Mouse (Mus musculus): ENCODE data around the gene Pi4ka. TPM values are rescaled to one million over a fixed set of nuclear protein-coding genes. Genes with fewer than 3 reads are reported as not detected.

Gene Pi4ka
- 29.7 and 30.4 TPM in 2 replicates for polyA plus RNA-seq (2014; fragmentation: Nextera tagmentation; extraction: Ambion mirVana)

DNA sequence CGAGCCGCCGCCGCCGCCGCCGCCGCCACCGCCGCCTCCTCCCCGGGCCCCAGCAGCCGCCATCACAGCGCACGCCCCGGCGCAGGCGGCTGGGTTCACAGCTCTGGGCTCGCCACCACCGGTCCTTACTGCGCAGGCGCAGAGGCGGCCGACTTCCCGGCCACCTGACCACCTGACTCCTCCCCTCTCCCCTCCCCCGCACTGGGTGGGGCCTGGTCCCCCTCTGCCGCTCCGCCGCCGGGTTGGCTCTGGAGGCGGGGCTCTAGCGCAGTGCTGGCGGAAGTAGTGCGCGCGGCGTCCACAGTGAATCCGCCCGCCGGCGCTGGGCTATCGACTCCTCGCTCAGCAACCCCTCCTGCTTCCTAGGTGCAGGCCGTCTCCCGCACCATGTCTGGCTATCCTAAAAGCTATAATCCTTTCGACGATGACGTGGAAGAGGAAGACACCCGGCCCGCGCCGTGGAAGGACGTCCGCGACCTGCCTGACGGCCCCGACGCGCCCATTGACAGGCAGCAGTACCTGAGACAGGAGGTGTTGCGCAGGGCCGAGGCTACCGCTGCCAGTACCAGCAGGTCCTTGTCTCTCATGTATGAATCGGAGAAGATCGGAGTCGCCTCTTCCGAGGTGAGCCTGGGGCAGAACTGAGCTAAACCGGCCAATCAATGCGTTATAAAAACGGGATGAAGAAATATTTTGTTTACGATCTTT is at the start of gene Pi4ka, which contains the start of gene Snap29:
Gene Pi4ka, minus strand, starts transcription at position 579 of the 708 bp plus-strand sequence.
Gene Snap29, plus strand, starts transcription at position 251 of the 708 bp plus-strand sequence.
- H3K36me3 ChIP-seq (ENCODE audit: control insufficient read depth, insufficient read depth, low read length): no peaks in the 10 kb centered on the region; the same call in 1 of the 2 replicates
- peak within 1 kb of the TSS; percentile 86 for H3K4me2 ChIP-seq
- H3K4me1 ChIP-seq (replicated peaks; ENCODE audit: control insufficient read depth, insufficient read depth, low read length): peaks cover 22% of the 10 kb centered on the region
- H3K9ac ChIP-seq (ENCODE audit: low read depth, low read length): peak within 1 kb of the TSS; percentile 75
- peak within 1 kb of the TSS; percentile 59 for H3K27ac ChIP-seq (ENCODE audit: low read depth, low read length)
- ATAC-seq (replicated peaks; ENCODE audit: low FRiP score): peak; percentile 97
- H3K4me3 ChIP-seq (ENCODE audit: low read depth, low read length): peak within 1 kb of the TSS; percentile 81
- no peaks in the 10 kb centered on the region for H3K27me3 ChIP-seq (replicated peaks; ENCODE audit: control insufficient read depth, insufficient read depth, low read length)
- peak; percentile 100 for DNase-seq (ENCODE audit: low spot score)
- WGBS: 1% methylated on average over 56 of the region's 69 CpGs
- no peaks in the 10 kb centered on the region for H3K9me3 ChIP-seq (ENCODE audit: control insufficient read depth, low read length)

DNA sequence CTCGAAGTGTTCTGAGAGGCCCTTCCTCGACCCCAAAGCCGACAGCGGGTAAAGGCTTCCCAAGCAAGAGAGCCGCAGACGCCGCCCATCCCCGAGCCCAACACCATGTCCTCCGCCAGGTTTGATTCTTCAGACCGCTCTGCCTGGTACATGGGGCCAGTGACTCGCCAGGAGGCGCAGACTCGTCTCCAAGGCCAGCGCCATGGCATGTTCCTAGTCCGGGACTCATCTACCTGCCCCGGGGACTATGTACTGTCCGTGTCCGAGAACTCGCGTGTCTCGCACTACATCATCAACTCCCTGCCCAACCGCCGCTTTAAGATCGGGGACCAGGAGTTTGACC is 46.2 kb upstream of the Pi4ka start:
- DNase-seq (ENCODE audit: low spot score): no peak
- H3K27me3 ChIP-seq (replicated peaks; ENCODE audit: control insufficient read depth, insufficient read depth, low read length): no peaks in the 10 kb centered on the region
- H3K9ac ChIP-seq (ENCODE audit: low read depth, low read length): peak overlapping the region; percentile 93
- peaks cover 17% of the 10 kb centered on the region; the same call in 1 of the 2 replicates for H3K36me3 ChIP-seq (ENCODE audit: control insufficient read depth, insufficient read depth, low read length)
- peak overlapping the region; percentile 89 for H3K4me2 ChIP-seq
- H3K9me3 ChIP-seq (ENCODE audit: control insufficient read depth, low read length): no peaks in the 10 kb centered on the region
- peaks cover 16% of the 10 kb centered on the region for H3K4me1 ChIP-seq (replicated peaks; ENCODE audit: control insufficient read depth, insufficient read depth, low read length)
- peak overlapping the region; percentile 81 for H3K27ac ChIP-seq (ENCODE audit: low read depth, low read length)
- H3K4me3 ChIP-seq (ENCODE audit: low read depth, low read length): peak overlapping the region; percentile 90
- under 1% methylated on average over 24 of the region's 24 CpGs for WGBS
- peak; percentile 48; the same call in 1 of the 2 replicates for ATAC-seq (replicated peaks; ENCODE audit: low FRiP score)

DNA sequence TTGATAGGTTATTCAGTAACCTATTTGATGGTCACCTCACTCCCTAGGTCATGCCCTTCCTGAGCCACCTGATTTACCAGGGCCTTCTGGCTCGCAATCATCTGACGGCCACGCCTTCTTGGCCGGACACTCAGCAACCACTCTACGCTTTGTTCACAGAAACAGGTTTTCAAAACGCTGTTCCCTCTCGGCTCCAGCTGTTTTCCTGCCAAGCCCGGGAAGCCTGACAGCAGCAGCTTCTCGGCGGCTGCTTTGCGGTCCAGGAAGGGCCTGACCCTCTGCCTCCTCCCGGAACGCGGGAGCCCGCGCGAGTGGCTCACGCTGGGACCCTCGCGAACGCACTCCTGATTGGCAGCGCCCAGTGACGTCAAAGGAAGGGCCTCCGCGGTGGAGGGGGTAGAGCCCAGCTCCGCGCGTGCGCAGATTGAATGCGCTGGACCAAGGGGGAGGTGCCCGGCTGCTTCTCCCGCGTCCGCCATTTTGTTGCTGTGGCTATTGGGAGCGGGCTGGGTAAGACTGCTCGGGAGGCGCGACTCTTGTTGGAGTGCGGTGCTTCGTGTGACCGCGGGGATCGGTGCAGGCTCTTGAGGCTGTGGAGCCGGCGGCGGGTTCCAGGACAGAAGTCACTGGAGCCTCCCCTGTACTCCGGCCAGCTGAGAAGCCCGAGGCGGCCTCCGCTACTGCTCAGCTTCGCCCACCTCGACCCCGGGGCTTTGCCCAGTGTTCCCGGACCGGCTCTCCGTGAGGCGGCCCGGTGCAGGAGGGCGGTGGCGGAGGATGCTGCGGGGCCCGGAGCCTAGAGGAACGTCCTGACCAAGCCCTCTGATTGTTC is 45.6 kb upstream of the Pi4ka start, which contains the start of gene Crkl:
Gene Crkl, plus strand, starts transcription at position 447 of the 832 bp plus-strand sequence.
- ATAC-seq (replicated peaks; ENCODE audit: low FRiP score): peak; percentile 95
- peaks cover 13% of the 10 kb centered on the region; the same call in 1 of the 2 replicates for H3K36me3 ChIP-seq (ENCODE audit: control insufficient read depth, insufficient read depth, low read length)
- no peaks in the 10 kb centered on the region for H3K27me3 ChIP-seq (replicated peaks; ENCODE audit: control insufficient read depth, insufficient read depth, low read length)
- peaks cover 16% of the 10 kb centered on the region for H3K4me1 ChIP-seq (replicated peaks; ENCODE audit: control insufficient read depth, insufficient read depth, low read length)
- H3K27ac ChIP-seq (ENCODE audit: low read depth, low read length): peak within 1 kb of the TSS; percentile 81
- H3K4me2 ChIP-seq: peak within 1 kb of the TSS; percentile 89
- H3K9me3 ChIP-seq (ENCODE audit: control insufficient read depth, low read length): no peaks in the 10 kb centered on the region
- peak within 1 kb of the TSS; percentile 90 for H3K4me3 ChIP-seq (ENCODE audit: low read depth, low read length)
- peak within 1 kb of the TSS; percentile 93 for H3K9ac ChIP-seq (ENCODE audit: low read depth, low read length)
- under 1% methylated on average over 63 of the region's 63 CpGs for WGBS
- DNase-seq (ENCODE audit: low spot score): peak; percentile 99

DNA sequence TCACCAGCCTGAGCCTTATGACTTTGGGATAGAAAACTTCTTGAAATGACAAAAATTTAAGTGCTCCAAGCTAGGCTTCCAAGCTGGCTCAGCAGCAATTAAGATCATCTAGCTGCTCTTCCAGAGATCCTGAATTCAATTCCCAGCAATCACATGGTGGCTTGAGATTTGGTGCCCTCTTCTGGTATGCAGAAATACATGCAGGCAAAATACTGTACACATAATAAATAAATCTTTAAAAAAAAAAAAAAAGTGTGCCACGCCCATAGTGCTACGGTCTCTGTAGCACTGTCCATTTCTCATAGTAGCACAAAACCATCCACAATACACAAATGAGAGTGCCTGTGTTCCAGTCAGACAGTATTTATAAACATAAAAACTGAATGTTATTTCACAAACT is 26.5 kb upstream of the Pi4ka start:
- Histone ChIP-seq H3K9me3 (ENCODE audit: control insufficient read depth, low read length) (no peaks in the 10 kb centered on the region), H3K4me2 (no peak overlapping the region), H3K27ac (ENCODE audit: low read depth, low read length) (no peak overlapping the region), H3K4me1 (replicated peaks; ENCODE audit: control insufficient read depth, insufficient read depth, low read length) (no peaks in the 10 kb centered on the region), H3K36me3 (ENCODE audit: control insufficient read depth, insufficient read depth, low read length) (0 out of 2 replicates have a peak, but pooled peaks cover 2% of the 10 kb centered on the region), H3K4me3 (ENCODE audit: low read depth, low read length) (no peak overlapping the region), H3K9ac (ENCODE audit: low read depth, low read length) (no peak overlapping the region), H3K27me3 (replicated peaks; ENCODE audit: control insufficient read depth, insufficient read depth, low read length) (no peaks in the 10 kb centered on the region)
- DNase-seq (ENCODE audit: low spot score): no peak
- WGBS: 57% methylated on average over 2 of the region's 2 CpGs
- no peak for ATAC-seq (replicated peaks; ENCODE audit: low FRiP score)

DNA sequence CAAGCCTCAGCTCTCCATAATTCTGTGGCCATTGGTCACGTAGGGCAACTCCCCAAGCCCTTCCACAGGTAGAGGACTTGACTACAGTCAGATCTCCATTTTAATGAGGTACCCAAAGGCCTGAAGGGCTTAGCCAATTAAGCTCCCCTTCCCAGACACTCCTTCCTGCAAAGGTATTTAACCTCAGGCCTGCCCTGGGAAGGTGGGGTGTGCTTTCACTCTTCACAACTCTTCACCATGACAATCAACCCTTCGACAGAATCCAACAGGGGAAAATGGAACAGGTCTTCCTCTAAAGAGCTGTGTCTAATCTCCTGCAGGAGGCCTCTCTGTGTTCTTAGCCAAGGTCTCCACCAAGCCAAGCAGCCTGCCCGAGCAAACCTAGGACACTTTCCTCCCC is 16.9 kb upstream of the Pi4ka start:
- peaks cover 9% of the 10 kb centered on the region for H3K36me3 ChIP-seq (ENCODE audit: control insufficient read depth, insufficient read depth, low read length)
- H3K4me1 ChIP-seq (replicated peaks; ENCODE audit: control insufficient read depth, insufficient read depth, low read length): no peaks in the 10 kb centered on the region
- no peaks in the 10 kb centered on the region for H3K9me3 ChIP-seq (ENCODE audit: control insufficient read depth, low read length)
- ATAC-seq (replicated peaks; ENCODE audit: low FRiP score): no peak
- H3K27me3 ChIP-seq (replicated peaks; ENCODE audit: control insufficient read depth, insufficient read depth, low read length): no peaks in the 10 kb centered on the region
- no peak overlapping the region for H3K9ac ChIP-seq (ENCODE audit: low read depth, low read length)
- no peak overlapping the region for H3K4me3 ChIP-seq (ENCODE audit: low read depth, low read length)
- DNase-seq (ENCODE audit: low spot score): no peak
- H3K27ac ChIP-seq (ENCODE audit: low read depth, low read length): no peak overlapping the region
- H3K4me2 ChIP-seq: no peak overlapping the region
- WGBS: 89% methylated on average over 3 of the region's 3 CpGs

DNA sequence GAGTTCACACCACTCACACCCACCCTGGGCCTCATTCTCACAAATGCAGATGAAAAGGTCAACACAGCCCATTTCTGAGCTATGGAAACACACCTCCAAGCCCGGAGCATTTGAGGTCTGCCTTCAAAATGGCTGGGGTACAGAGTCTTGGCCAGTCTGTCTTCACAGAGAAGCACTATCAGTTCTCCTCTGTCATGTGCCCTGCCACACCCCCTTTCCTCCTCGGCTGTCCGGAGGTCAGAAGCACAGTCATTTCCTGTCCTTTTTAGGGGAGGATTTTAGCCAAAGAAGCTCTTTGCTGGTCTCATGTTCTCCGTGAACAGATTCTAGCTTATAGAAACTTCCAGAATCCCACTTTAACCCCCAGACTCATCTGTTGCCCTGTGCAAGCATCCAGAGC is 4.1 kb upstream of the Pi4ka start:
- ATAC-seq (replicated peaks; ENCODE audit: low FRiP score) (no peak), DNase-seq (ENCODE audit: low spot score) (no peak)
- H3K27ac ChIP-seq (ENCODE audit: low read depth, low read length): no peak overlapping the region
- peaks cover 14% of the 10 kb centered on the region for H3K4me1 ChIP-seq (replicated peaks; ENCODE audit: control insufficient read depth, insufficient read depth, low read length)
- no peaks in the 10 kb centered on the region for H3K36me3 ChIP-seq (ENCODE audit: control insufficient read depth, insufficient read depth, low read length)
- WGBS: 23% methylated on average over 4 of the region's 4 CpGs
- H3K4me2 ChIP-seq: peak overlapping the region; percentile 41
- H3K4me3 ChIP-seq (ENCODE audit: low read depth, low read length): no peak overlapping the region
- no peaks in the 10 kb centered on the region for H3K9me3 ChIP-seq (ENCODE audit: control insufficient read depth, low read length)
- H3K9ac ChIP-seq (ENCODE audit: low read depth, low read length): no peak overlapping the region
- no peaks in the 10 kb centered on the region for H3K27me3 ChIP-seq (replicated peaks; ENCODE audit: control insufficient read depth, insufficient read depth, low read length)

DNA sequence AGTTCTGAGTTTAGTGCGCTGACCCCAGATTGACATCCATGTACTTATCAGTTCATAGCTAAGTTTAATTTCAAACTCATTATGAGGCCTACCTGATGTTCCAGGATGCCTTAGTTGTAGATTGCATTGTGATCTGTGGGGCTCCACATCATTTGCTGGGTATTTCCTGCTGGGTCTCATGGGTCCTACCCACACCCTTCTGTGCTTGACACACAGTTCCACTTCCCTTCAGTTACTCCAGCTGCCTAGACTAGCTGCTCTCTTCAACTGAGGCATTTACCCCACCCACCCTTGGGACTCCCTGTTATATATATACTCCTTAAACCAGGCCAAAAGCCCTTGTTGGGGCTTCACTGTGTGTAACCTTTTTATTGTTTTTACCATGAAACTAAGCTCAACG is 2.9 kb upstream of the Pi4ka start:
- DNase-seq (ENCODE audit: low spot score) (no peak), ATAC-seq (replicated peaks; ENCODE audit: low FRiP score) (no peak)
- Histone ChIP-seq H3K36me3 (ENCODE audit: control insufficient read depth, insufficient read depth, low read length) (no peaks in the 10 kb centered on the region), H3K4me3 (ENCODE audit: low read depth, low read length) (no peak overlapping the region), H3K4me1 (replicated peaks; ENCODE audit: control insufficient read depth, insufficient read depth, low read length) (peaks cover 22% of the 10 kb centered on the region), H3K4me2 (no peak overlapping the region), H3K27ac (ENCODE audit: low read depth, low read length) (no peak overlapping the region), H3K27me3 (replicated peaks; ENCODE audit: control insufficient read depth, insufficient read depth, low read length) (no peaks in the 10 kb centered on the region), H3K9me3 (ENCODE audit: control insufficient read depth, low read length) (no peaks in the 10 kb centered on the region), H3K9ac (ENCODE audit: low read depth, low read length) (no peak overlapping the region)
- 91% methylated on average over 2 of the region's 2 CpGs for WGBS

DNA sequence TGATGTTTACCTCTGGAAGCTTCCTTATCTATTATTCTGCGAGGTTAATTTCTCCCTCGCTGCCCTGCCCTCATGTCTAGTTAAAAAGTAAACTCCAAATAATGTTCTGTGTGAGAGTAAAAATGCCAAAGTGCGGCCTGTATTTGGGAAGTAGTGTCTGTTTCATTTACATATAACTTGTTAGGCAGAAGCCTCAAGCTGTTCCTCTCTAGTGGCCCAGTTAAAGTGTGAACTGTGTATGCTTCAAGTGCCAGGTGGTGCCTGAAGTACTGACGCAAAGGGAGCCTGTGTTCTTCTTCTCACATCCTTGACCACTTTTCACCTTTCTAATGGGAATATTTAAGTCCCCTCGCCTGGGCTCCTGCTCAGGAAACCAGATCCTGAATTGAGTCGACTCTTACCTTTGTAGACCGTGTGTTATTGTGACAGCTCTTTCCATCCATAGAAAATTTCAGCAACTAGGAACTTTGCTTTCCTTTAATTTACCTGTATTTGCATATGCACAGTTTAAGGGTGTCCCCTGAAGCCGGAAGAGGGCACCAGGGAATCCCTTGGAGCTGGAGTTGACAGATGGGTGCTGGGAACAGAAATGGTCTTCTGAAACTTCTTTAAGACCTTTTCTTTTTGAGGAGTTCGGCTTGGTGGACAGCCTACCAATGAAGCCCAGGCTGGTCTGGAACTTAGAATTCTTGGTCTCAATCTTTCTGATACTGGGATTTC is 558 bp upstream of the Pi4ka start:
- H3K36me3 ChIP-seq (ENCODE audit: control insufficient read depth, insufficient read depth, low read length): no peaks in the 10 kb centered on the region; the same call in 1 of the 2 replicates
- H3K4me2 ChIP-seq: peak overlapping the region; percentile 78
- DNase-seq (ENCODE audit: low spot score) (no peak), ATAC-seq (replicated peaks; ENCODE audit: low FRiP score) (no peak)
- H3K9ac ChIP-seq (ENCODE audit: low read depth, low read length): peak overlapping the region; percentile 75
- no peaks in the 10 kb centered on the region for H3K9me3 ChIP-seq (ENCODE audit: control insufficient read depth, low read length)
- H3K27me3 ChIP-seq (replicated peaks; ENCODE audit: control insufficient read depth, insufficient read depth, low read length): no peaks in the 10 kb centered on the region
- H3K4me1 ChIP-seq (replicated peaks; ENCODE audit: control insufficient read depth, insufficient read depth, low read length): peaks cover 22% of the 10 kb centered on the region
- peak overlapping the region; percentile 81 for H3K4me3 ChIP-seq (ENCODE audit: low read depth, low read length)
- peak overlapping the region; percentile 59; the same call in 1 of the 2 replicates for H3K27ac ChIP-seq (ENCODE audit: low read depth, low read length)
- 33% methylated on average over 9 of the region's 9 CpGs for WGBS

All from liver, embryonic 11.5 days (tissue).